Mouse (Mus musculus): Measurements from ENCODE around the gene Sesn1.

GRCm38 (mm10) chr10:41889566-41889965 is 79.8 kb downstream of the Sesn1 start:
- no peak for TF ChIP-seq CTCF (IDR thresholded peaks at IDR 0.05)
- TF ChIP-seq EP300 (IDR thresholded peaks at IDR 0.05), result peak; percentile 66
